Mouse (Mus musculus): Measurements from ENCODE around the gene Slc25a39. TPM values are rescaled to one million over a fixed set of nuclear protein-coding genes. Genes with fewer than 3 reads are reported as not detected.

Gene Slc25a39
- total RNA-seq, 2 experiments from 2014 or later: 163 to 176 TPM

GRCm38 (mm10) chr11:102437120-102438061, 29.6 kb upstream of the Slc25a39 start:
- intact Hi-C loops (cut with DNase I): no loop called here
- DNase-seq: peak; percentile 65 to 75

GRCm38 (mm10) chr11:102436471-102436790, 28.7 kb upstream of the Slc25a39 start:
- no peak for DNase-seq
- intact Hi-C loops (cut with DNase I): no loop called here

GRCm38 (mm10) chr11:102435754-102436470, 28.2 kb upstream of the Slc25a39 start:
- intact Hi-C loops (cut with DNase I): no loop called here
- peak in 1 of 2 experiments; percentile 65 for DNase-seq

GRCm38 (mm10) chr11:102434816-102435705, 27.3 kb upstream of the Slc25a39 start:
- no peak for DNase-seq
- intact Hi-C loops (cut with DNase I): no loop called here

GRCm38 (mm10) chr11:102434406-102434805, 26.7 kb upstream of the Slc25a39 start:
- peak; percentile 85 to 94 for DNase-seq
- intact Hi-C loops (cut with DNase I): no loop called here

- no peak for DNase-seq
- intact Hi-C loops (cut with DNase I): no loop called here
Observed at GRCm38 (mm10) chr11:102433866-102434265, 26.1 kb upstream of the Slc25a39 start.

- intact Hi-C loops (cut with DNase I): no loop called here
- DNase-seq: peak; percentile 70 to 82
Observed at GRCm38 (mm10) chr11:102432896-102433295, 25.1 kb upstream of the Slc25a39 start.

- DNase-seq: peak in 1 of 2 experiments; percentile 38
- intact Hi-C loops (cut with DNase I): no loop called here
Observed at GRCm38 (mm10) chr11:102432115-102432843, 24.5 kb upstream of the Slc25a39 start.

GRCm38 (mm10) chr11:102431728-102432114, 24.0 kb upstream of the Slc25a39 start:
- no peak for DNase-seq
- intact Hi-C loops (cut with DNase I): loop anchor here (2.0 kb wide), 2 partner anchors 21 to 123 kb away; no protein-coding TSS in a partner anchor

- DNase-seq: peak; percentile 79 to 86
- intact Hi-C loops (cut with DNase I): loop anchor here (2.0 kb wide), 2 partner anchors 20 to 122 kb away; no protein-coding TSS in a partner anchor
Observed at GRCm38 (mm10) chr11:102431018-102431645, 23.4 kb upstream of the Slc25a39 start.

GRCm38 (mm10) chr11:102430121-102431017, 22.6 kb upstream of the Slc25a39 start, which contains the start of gene Grn:
TSS of gene Grn (plus strand) at chr11:102430315.
- intact Hi-C loops (cut with DNase I): loop anchor here (2.0 kb wide), 2 partner anchors 20 to 122 kb away; no protein-coding TSS in a partner anchor
- peak; percentile 87 to 89 for DNase-seq

- intact Hi-C loops (cut with DNase I): no loop called here
- no peak for DNase-seq
Observed at GRCm38 (mm10) chr11:102429551-102429950, 21.8 kb upstream of the Slc25a39 start.

- no peak for DNase-seq
- intact Hi-C loops (cut with DNase I): no loop called here
Observed at GRCm38 (mm10) chr11:102428981-102429540, 21.3 kb upstream of the Slc25a39 start.

GRCm38 (mm10) chr11:102425555-102426316, 18.0 kb upstream of the Slc25a39 start:
- intact Hi-C loops (cut with DNase I): no loop called here
- DNase-seq: no peak

GRCm38 (mm10) chr11:102424666-102425065, 16.9 kb upstream of the Slc25a39 start:
- DNase-seq: no peak
- intact Hi-C loops (cut with DNase I): no loop called here

GRCm38 (mm10) chr11:102421559-102421958, 13.8 kb upstream of the Slc25a39 start:
- intact Hi-C loops (cut with DNase I): no loop called here
- DNase-seq: no peak

GRCm38 (mm10) chr11:102418887-102419286, 11.1 kb upstream of the Slc25a39 start:
- no peak for DNase-seq
- intact Hi-C loops (cut with DNase I): no loop called here
